Mouse (Mus musculus) limb, embryonic 13.5 days (tissue): ENCODE measurements around the gene Map3k19. TPM values are rescaled to one million over a fixed set of nuclear protein-coding genes. Genes with fewer than 3 reads are reported as not detected.

ENCODE experiments used
- ATAC-seq: fragments of 200-750 bp; cut with Nextera tagmentation; 2 replicates; pipeline ENCODE4 v1.8.0; 2017; ENCODE audit warnings: low read depth, moderate number of reproducible peaks, moderate TSS enrichment; ENCODE audit not compliant: low FRiP score
- H3K27ac ChIP-seq: fragments of 300-500 bp; sonication (generic); 2 replicates; pipeline ENCODE4 v1.5.1; 2015; ENCODE audit warnings: inconsistent platforms, mild to moderate bottlenecking, moderate library complexity
- H3K27me3 ChIP-seq: fragments of 300-500 bp; sonication (generic); 2 replicates; pipeline ENCODE4 v1.6.1; 2015; ENCODE audit warnings: mild to moderate bottlenecking, inconsistent platforms
- H3K36me3 ChIP-seq: fragments of 300-500 bp; sonication (generic); 2 replicates; pipeline ENCODE4 v1.6.1; 2015; ENCODE audit warnings: inconsistent platforms, mild to moderate bottlenecking, moderate library complexity
- H3K4me1 ChIP-seq: fragments of 300-500 bp; sonication (generic); 2 replicates; pipeline ENCODE4 v1.6.1; 2015; ENCODE audit warnings: inconsistent platforms
- H3K4me2 ChIP-seq: fragments of 300-500 bp; sonication (generic); replicated peaks from 2 replicates; pipeline ENCODE4 v1.6.1; 2015; ENCODE audit warnings: inconsistent platforms, mild to moderate bottlenecking, moderate library complexity
- H3K4me3 ChIP-seq: fragments of 300-500 bp; sonication (generic); 2 replicates; pipeline ENCODE4 v1.5.1; 2015; ENCODE audit warnings: moderate library complexity, mild to moderate bottlenecking, inconsistent platforms
- H3K9ac ChIP-seq: fragments of 300-500 bp; sonication (generic); 2 replicates; pipeline ENCODE4 v1.6.1; 2015; ENCODE audit warnings: mild to moderate bottlenecking, inconsistent platforms
- H3K9me3 ChIP-seq: fragments of 300-500 bp; sonication (generic); 2 replicates; pipeline ENCODE4 v1.6.1; 2016; ENCODE audit warnings: inconsistent platforms
- WGBS: fragments of 180-500 bp; shearing (Covaris S2); methylation state at CpG from one replicate; pipeline ENCODE4 v1.1.7; 2015; 5-methylcytosine and 5-hydroxymethylcytosine counted together
- polyA plus RNA-seq: library from polyadenylated mRNA; unstranded; fragments of >200 nt; fragmentation: Nextera tagmentation; extraction: Ambion mirVana; gene quantifications from 2 replicates; pipeline ENCODE4 v1.2.1, GENCODE M21; 2015

The Map3k19 gene
- polyA plus RNA-seq, 1 experiment from 2014 or later, result not detected

DNA sequence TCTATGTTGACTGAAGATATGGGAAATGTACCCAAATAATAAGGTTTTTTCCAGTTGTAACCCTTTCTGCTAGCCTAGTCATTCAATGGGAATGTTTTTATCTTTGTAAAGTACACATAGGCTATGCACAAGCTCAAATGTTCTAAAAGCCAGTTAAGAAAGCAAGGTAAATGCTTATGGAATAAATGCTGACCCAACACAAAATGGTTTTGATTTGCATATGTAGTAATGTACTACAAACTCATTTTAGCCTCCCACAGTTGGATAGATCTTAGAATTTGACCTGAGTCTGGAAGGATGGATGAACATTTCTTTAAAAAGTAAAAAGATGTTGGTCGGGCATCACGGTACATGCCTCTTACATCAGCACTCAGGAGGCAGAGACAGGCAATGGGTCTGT, 88.1 kb downstream of the Map3k19 start:
- no peak for ATAC-seq
- WGBS, result 81% methylated on average over 2 of the region's 2 CpGs
- no peak overlapping the region for H3K4me2 ChIP-seq

GRCm38 (mm10) chr1:127765468-127765867, 89.4 kb downstream of the Map3k19 start:
- Histone ChIP-seq H3K27ac (no peak overlapping the region), H3K27me3 (no peaks in the 10 kb centered on the region), H3K4me1 (0 out of 2 replicates have a peak, but pooled peaks cover 11% of the 10 kb centered on the region), H3K9ac (no peak overlapping the region), H3K36me3 (no peaks in the 10 kb centered on the region), H3K9me3 (no peaks in the 10 kb centered on the region), H3K4me2 (no peak overlapping the region), H3K4me3 (no peak overlapping the region)
- no peak for ATAC-seq
- WGBS, result 58% methylated on average over 2 of the region's 2 CpGs

More for the DNA sequence above, 88.1 kb downstream of the Map3k19 start:
- Histone ChIP-seq H3K9me3 (no peaks in the 10 kb centered on the region), H3K36me3 (no peaks in the 10 kb centered on the region), H3K4me1 (0 out of 2 replicates have a peak, but pooled peaks cover 11% of the 10 kb centered on the region), H3K9ac (no peak overlapping the region), H3K27me3 (no peaks in the 10 kb centered on the region), H3K27ac (no peak overlapping the region), H3K4me3 (no peak overlapping the region)

Other genes with a start within 250 kb of the Map3k19 start
- gene Tmem163, start 175.5 kb downstream of the Map3k19 start, polyA plus RNA-seq, result 4.7 and 6.0 TPM in 2 replicates
- 0.06 and 0.29 TPM in 2 replicates for gene Acmsd, start 125.6 kb downstream of the Map3k19 start, polyA plus RNA-seq
- gene Ccnt2, start 80.9 kb downstream of the Map3k19 start, polyA plus RNA-seq, result 105 and 112 TPM in 2 replicates
- 22.9 and 24.2 TPM in 2 replicates for gene Rab3gap1, start 13.7 kb upstream of the Map3k19 start, polyA plus RNA-seq
- 8.5 and 9.8 TPM in 2 replicates for gene Zranb3, start 248.0 kb upstream of the Map3k19 start, polyA plus RNA-seq
- 73.9 and 79.0 TPM in 2 replicates for gene R3hdm1, start 248.3 kb upstream of the Map3k19 start, polyA plus RNA-seq